Mouse (Mus musculus): ENCODE data around the gene Ilk.

DNA sequence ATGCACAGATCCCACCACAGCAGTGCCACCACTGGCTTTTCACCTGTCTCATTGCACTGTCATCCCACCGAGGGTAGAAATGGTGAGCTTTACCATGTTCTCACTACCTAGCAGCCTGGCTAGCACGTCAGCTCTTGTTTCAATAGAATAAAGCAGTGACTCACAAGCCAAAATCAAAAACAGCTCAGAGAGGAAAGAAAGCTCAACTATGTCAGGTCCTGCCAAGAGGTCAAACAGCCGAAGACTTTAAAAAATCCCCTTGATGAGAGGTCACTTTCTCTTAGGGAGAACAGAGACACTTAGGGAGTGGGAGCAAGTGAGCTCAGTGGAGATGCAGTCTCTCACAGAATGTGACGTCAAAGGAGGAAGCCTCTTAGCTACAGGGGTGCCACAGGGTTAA lies 47.5 kb downstream of the Ilk start:
- no peak for TF ChIP-seq CTCF (IDR thresholded peaks at IDR 0.05; ENCODE audit: low read depth)
- TF ChIP-seq EP300 (optimal IDR thresholded peaks at IDR 0.05) = no peak
